Mouse (Mus musculus): ENCODE results near the gene Cgn. TPM values are rescaled to one million over a fixed set of nuclear protein-coding genes. Genes with fewer than 3 reads are reported as not detected.

Cgn gene
- polyA plus RNA-seq, 1 experiment from 2014 or later: 5.4 TPM

- Histone ChIP-seq H3K4me2 (no peak overlapping the region), H3K36me3 (no peaks in the 10 kb centered on the region), H3K9me3 (no peaks in the 10 kb centered on the region), H3K27me3 (no peaks in the 10 kb centered on the region), H3K4me3 (no peak overlapping the region), H3K27ac (replicated peaks) (no peak overlapping the region), H3K4me1 (replicated peaks) (no peaks in the 10 kb centered on the region), H3K9ac (no peak overlapping the region)
- 81% methylated on average over 4 of the region's 4 CpGs for WGBS
- ATAC-seq (ENCODE audit: low read depth): no peak
Observed at GRCm38 (mm10) chr3:94814063-94814462, 27.8 kb upstream of the Cgn start.

DNA sequence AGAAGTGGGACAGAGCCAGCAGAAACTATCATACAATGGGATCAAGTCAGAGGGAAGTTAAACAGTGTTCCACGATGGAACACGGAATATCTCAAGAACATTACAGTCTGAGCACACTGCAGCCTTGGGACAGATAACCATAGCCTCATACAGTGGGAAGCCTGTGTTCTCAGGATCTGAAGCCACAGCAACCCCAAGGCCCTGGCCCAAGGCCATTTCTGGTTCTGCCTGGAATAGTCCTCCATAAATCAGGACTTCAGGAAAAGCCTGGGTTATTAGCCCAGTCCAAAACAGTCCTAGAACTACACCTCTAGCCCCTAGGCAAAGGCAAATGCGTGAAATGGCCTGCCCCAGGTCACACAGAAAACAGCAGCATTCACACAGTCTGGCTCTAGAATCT lies 27.4 kb upstream of the Cgn start:
- H3K36me3 ChIP-seq: no peaks in the 10 kb centered on the region
- H3K27ac ChIP-seq (replicated peaks): no peak overlapping the region
- no peak overlapping the region for H3K9ac ChIP-seq
- 85% methylated on average over 3 of the region's 3 CpGs for WGBS
- no peak overlapping the region for H3K4me2 ChIP-seq
- H3K4me1 ChIP-seq (replicated peaks): no peaks in the 10 kb centered on the region
- ATAC-seq (ENCODE audit: low read depth): no peak
- no peaks in the 10 kb centered on the region for H3K27me3 ChIP-seq
- H3K4me3 ChIP-seq: no peak overlapping the region
- H3K9me3 ChIP-seq: no peaks in the 10 kb centered on the region

DNA sequence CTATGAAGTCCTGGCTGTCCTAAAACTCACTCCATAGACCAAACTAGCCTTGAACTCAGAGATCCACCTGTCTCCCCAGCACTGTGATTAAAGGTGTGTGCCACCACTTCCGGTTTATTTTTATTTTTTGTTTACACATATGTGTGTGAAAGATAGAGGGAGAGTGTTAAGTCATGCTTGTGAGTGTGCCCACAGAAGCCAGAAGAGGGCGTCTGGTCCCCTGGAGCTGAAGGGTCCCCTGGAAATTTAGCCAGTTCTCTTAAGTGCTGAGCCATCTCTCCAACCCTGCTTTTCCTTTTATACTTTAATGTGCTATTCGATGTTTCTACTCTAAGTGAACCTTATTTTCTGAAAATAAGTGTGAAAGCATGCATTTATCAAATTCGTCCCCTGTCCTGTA lies 25.3 kb upstream of the Cgn start:
- Histone ChIP-seq H3K9me3 (no peaks in the 10 kb centered on the region), H3K4me2 (no peak overlapping the region), H3K4me1 (replicated peaks) (no peaks in the 10 kb centered on the region), H3K27me3 (no peaks in the 10 kb centered on the region), H3K36me3 (no peaks in the 10 kb centered on the region), H3K9ac (no peak overlapping the region), H3K27ac (replicated peaks) (no peak overlapping the region), H3K4me3 (no peak overlapping the region)
- ATAC-seq (ENCODE audit: low read depth): no peak
- WGBS: 19% methylated on average over 4 of the region's 4 CpGs

DNA sequence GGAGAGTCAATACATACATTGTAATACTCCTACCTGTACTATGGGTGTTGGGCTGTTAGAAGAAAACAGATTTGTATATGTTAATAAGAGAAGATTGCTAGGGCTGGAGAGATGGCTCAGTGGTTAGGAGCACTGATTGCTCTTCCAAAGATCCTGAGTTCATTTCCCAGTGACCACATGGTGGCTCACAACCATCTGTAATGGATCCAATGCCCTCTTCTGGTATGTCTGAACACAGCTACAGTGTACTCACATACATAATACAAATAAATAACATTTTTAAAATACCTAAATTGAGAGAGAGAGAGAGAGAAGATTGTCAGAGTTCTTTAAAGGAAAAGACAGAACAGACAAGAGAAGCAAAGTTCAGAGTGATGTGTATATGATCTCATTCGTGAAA lies 22.0 kb upstream of the Cgn start:
- no peak overlapping the region for H3K4me2 ChIP-seq
- 87% methylated on average over 1 of the region's 1 CpGs for WGBS
- no peaks in the 10 kb centered on the region for H3K9me3 ChIP-seq

GRCm38 (mm10) chr3:94804976-94805375 lies 18.7 kb upstream of the Cgn start:
- H3K27me3 ChIP-seq: no peaks in the 10 kb centered on the region
- 81% methylated on average over 4 of the region's 4 CpGs for WGBS
- H3K27ac ChIP-seq (replicated peaks): no peak overlapping the region
- H3K4me1 ChIP-seq (replicated peaks): peaks cover 8% of the 10 kb centered on the region; the same call in 1 of the 2 replicates
- ATAC-seq (ENCODE audit: low read depth): no peak
- no peaks in the 10 kb centered on the region for H3K36me3 ChIP-seq
- H3K9ac ChIP-seq: no peak overlapping the region
- no peak overlapping the region for H3K4me3 ChIP-seq
- H3K4me2 ChIP-seq: no peak overlapping the region
- no peaks in the 10 kb centered on the region for H3K9me3 ChIP-seq

More for the DNA sequence above, 22.0 kb upstream of the Cgn start:
- Histone ChIP-seq H3K27me3 (no peaks in the 10 kb centered on the region), H3K27ac (replicated peaks) (no peak overlapping the region), H3K4me3 (no peak overlapping the region), H3K36me3 (no peaks in the 10 kb centered on the region), H3K9ac (no peak overlapping the region), H3K4me1 (replicated peaks) (peaks cover 8% of the 10 kb centered on the region; the same call in 1 of the 2 replicates)
- no peak for ATAC-seq (ENCODE audit: low read depth)

DNA sequence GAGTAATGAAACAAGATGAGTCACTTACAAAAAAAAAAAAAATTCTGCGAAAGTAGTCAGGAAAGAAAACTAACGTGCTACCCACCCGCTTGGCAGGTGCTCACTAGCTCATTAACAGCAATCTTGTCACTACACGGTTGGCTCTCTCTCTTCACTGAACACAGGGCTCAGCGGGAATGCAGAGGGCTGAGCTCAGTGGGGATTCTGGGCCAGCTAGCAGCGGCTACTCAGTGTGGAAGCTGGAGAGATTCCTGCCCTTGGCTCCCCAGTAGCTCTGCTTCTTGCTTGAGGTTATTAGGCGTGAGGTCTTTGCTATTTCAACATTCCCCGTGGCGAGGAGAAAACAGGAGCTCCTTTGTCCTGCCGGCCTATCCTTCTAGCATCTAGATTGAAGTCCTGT lies 17.9 kb upstream of the Cgn start:
- no peak overlapping the region for H3K4me3 ChIP-seq
- no peak for ATAC-seq (ENCODE audit: low read depth)
- H3K36me3 ChIP-seq: no peaks in the 10 kb centered on the region
- H3K9me3 ChIP-seq: no peaks in the 10 kb centered on the region
- H3K27me3 ChIP-seq: no peaks in the 10 kb centered on the region
- 5% methylated on average over 10 of the region's 10 CpGs for WGBS
- peaks cover 8% of the 10 kb centered on the region; the same call in 1 of the 2 replicates for H3K4me1 ChIP-seq (replicated peaks)
- peak overlapping the region; percentile 8 for H3K4me2 ChIP-seq
- H3K9ac ChIP-seq: peak overlapping the region; percentile 22; the same call in 1 of the 2 replicates
- H3K27ac ChIP-seq (replicated peaks): no peak overlapping the region

DNA sequence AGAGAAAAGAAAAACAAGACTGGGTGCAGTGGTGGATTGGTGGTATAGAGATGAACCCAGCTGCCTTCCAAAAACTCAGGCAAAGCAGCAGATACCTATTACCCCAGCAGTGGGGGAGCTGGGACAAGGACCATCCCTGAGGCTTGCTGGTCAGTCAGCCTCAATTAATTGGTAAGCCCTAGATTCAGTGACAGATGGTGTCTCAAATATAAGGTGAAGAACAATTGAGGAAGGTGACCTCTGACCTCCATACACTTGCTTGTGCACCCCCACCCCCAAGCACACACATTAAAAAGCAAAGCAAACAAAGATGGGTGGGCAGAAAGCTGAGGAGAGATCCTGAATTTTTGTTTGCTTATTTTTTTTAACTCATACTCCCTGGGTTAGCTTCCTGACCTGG lies 9.9 kb upstream of the Cgn start:
- no peaks in the 10 kb centered on the region for H3K27me3 ChIP-seq
- no peak overlapping the region for H3K4me3 ChIP-seq
- no peaks in the 10 kb centered on the region for H3K4me1 ChIP-seq (replicated peaks)
- no peak overlapping the region for H3K9ac ChIP-seq
- H3K9me3 ChIP-seq: no peaks in the 10 kb centered on the region
- H3K4me2 ChIP-seq: no peak overlapping the region
- H3K36me3 ChIP-seq: no peaks in the 10 kb centered on the region
- no peak overlapping the region for H3K27ac ChIP-seq (replicated peaks)
- ATAC-seq (ENCODE audit: low read depth): no peak

GRCm38 (mm10) chr3:94795596-94796140 lies 9.4 kb upstream of the Cgn start:
- Histone ChIP-seq H3K27ac (replicated peaks) (no peak overlapping the region), H3K9me3 (no peaks in the 10 kb centered on the region), H3K9ac (no peak overlapping the region), H3K4me1 (replicated peaks) (no peaks in the 10 kb centered on the region), H3K27me3 (no peaks in the 10 kb centered on the region), H3K4me3 (no peak overlapping the region), H3K4me2 (no peak overlapping the region), H3K36me3 (no peaks in the 10 kb centered on the region)
- no peak for ATAC-seq (ENCODE audit: low read depth)
- 67% methylated on average over 7 of the region's 7 CpGs for WGBS

DNA sequence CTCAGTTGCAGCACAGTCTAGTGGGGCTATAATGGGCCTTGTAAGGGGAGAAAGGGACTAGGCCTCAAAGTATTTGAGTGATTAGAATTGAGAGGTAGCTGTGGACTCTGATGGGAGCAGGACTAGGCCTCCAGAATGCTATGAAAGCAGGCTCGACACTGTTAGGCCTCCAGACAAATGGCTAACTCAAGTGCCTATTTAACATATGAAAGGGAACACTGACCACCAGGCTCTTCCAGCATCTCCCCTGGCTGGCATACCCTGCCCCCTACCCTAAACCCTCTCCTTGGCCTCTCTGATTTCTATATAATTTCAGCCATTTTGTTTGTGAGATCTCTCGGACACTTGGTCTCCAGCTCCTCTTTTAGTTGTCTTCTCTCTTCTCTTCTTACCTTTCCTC lies 8.1 kb upstream of the Cgn start:
- WGBS: 54% methylated on average over 2 of the region's 2 CpGs
- no peaks in the 10 kb centered on the region for H3K4me1 ChIP-seq (replicated peaks)
- H3K9me3 ChIP-seq: no peaks in the 10 kb centered on the region
- no peak overlapping the region for H3K4me3 ChIP-seq
- H3K36me3 ChIP-seq: no peaks in the 10 kb centered on the region
- no peak overlapping the region for H3K4me2 ChIP-seq
- H3K27me3 ChIP-seq: no peaks in the 10 kb centered on the region
- H3K27ac ChIP-seq (replicated peaks): no peak overlapping the region
- no peak overlapping the region for H3K9ac ChIP-seq
- ATAC-seq (ENCODE audit: low read depth): no peak

DNA sequence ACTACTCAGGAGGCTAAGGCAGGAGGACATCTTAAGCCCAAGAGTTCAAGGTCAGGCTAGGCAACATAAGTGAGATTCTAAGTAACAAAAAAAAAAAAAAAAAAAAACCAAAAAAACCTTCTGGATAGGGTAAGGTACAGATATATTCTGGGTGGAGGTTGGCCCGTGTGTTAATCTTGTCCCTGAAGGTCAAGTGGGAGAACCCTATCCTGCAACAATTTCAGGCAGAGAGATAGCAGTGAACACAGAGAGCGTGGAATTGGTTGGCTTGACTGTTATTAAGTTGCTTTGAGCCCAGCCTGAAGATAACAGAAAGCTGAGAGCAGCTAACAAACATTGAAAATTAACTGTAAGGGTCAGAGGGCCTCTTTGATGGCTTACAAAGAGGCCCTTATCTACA lies 7.4 kb upstream of the Cgn start:
- H3K4me3 ChIP-seq: no peak overlapping the region
- H3K27ac ChIP-seq (replicated peaks): no peak overlapping the region
- H3K4me2 ChIP-seq: no peak overlapping the region
- H3K9ac ChIP-seq: no peak overlapping the region
- no peak for ATAC-seq (ENCODE audit: low read depth)
- WGBS: 92% methylated on average over 2 of the region's 2 CpGs
- no peaks in the 10 kb centered on the region for H3K27me3 ChIP-seq
- H3K4me1 ChIP-seq (replicated peaks): no peaks in the 10 kb centered on the region
- no peaks in the 10 kb centered on the region for H3K36me3 ChIP-seq
- no peaks in the 10 kb centered on the region for H3K9me3 ChIP-seq

DNA sequence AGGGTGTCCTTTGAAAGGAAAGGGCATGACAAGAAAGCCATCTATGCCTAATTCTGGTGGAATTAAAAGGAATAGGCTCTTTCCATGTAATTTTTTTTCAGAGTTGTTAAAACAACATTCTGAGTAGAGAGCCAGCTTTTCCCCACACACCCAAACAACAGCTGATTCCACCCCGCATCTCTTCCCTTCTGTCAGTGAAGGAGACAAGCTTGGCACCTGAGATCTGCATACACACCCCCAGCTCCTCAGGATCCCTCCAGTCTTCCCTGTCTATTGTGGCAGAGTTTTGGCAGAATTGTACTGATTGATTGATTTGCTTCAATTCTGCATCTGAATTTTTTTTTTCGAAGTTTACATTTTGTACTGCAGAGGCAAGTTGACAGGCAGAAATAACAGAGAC lies 6.0 kb upstream of the Cgn start:
- no peaks in the 10 kb centered on the region for H3K27me3 ChIP-seq
- no peak overlapping the region for H3K4me2 ChIP-seq
- WGBS: 85% methylated on average over 2 of the region's 2 CpGs
- no peak overlapping the region for H3K9ac ChIP-seq
- H3K9me3 ChIP-seq: no peaks in the 10 kb centered on the region
- no peak overlapping the region for H3K4me3 ChIP-seq
- H3K4me1 ChIP-seq (replicated peaks): peaks cover 5% of the 10 kb centered on the region; the same call in 1 of the 2 replicates
- H3K27ac ChIP-seq (replicated peaks): no peak overlapping the region
- ATAC-seq (ENCODE audit: low read depth): no peak
- no peaks in the 10 kb centered on the region for H3K36me3 ChIP-seq

GRCm38 (mm10) chr3:94789516-94789915 lies 3.2 kb upstream of the Cgn start:
- no peaks in the 10 kb centered on the region for H3K36me3 ChIP-seq
- no peak overlapping the region for H3K9ac ChIP-seq
- H3K27ac ChIP-seq (replicated peaks): no peak overlapping the region
- H3K4me1 ChIP-seq (replicated peaks): peaks cover 14% of the 10 kb centered on the region; the same call in 1 of the 2 replicates
- no peak for ATAC-seq (ENCODE audit: low read depth)
- 80% methylated on average over 2 of the region's 2 CpGs for WGBS
- H3K4me3 ChIP-seq: no peak overlapping the region
- no peaks in the 10 kb centered on the region for H3K9me3 ChIP-seq
- H3K27me3 ChIP-seq: no peaks in the 10 kb centered on the region; the same call in 1 of the 2 replicates
- no peak overlapping the region for H3K4me2 ChIP-seq

GRCm38 (mm10) chr3:94789071-94789470 lies 2.8 kb upstream of the Cgn start:
- no peak overlapping the region for H3K4me2 ChIP-seq
- ATAC-seq (ENCODE audit: low read depth): no peak
- H3K36me3 ChIP-seq: no peaks in the 10 kb centered on the region
- no peak overlapping the region for H3K4me3 ChIP-seq
- H3K9me3 ChIP-seq: no peaks in the 10 kb centered on the region
- H3K9ac ChIP-seq: no peak overlapping the region
- peaks cover 14% of the 10 kb centered on the region; the same call in 1 of the 2 replicates for H3K4me1 ChIP-seq (replicated peaks)
- H3K27me3 ChIP-seq: no peaks in the 10 kb centered on the region; the same call in 1 of the 2 replicates
- 93% methylated on average over 1 of the region's 1 CpGs for WGBS
- H3K27ac ChIP-seq (replicated peaks): no peak overlapping the region
